Mouse (Mus musculus): ENCODE data around the gene H1f0. TPM values are rescaled to one million over a fixed set of nuclear protein-coding genes. Genes with fewer than 3 reads are reported as not detected.
A peak's percentile ranks its signal among the peaks of the same experiment; 100 is the strongest.
"Not testable (repeated sequence)": the region's sequence is repeated elsewhere in the genome, so short reads cannot be mapped to it uniquely, and the experiment has no call there.

H1f0 gene
- total RNA-seq, 2 experiments from 2014 or later, result 51.3 to 90.0 TPM

DNA sequence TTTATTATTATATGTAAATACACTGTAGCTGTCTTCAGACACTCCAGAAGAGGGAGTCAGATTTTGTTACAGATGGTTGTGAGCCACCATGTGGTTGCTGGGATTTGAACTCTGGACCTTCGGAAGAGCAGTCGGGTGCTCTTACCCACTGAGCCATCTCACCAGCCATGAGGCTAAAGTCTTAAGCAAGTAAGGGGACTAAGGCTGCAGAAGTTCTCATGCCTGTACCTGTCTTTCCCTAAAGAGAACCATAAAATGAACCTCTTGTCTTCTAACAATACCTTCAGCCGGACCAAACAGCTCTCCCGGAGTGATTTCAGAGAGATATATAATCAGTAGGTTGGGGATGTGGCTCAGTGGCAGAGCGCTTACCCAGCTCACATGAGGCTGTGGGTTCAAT is 3.7 kb downstream of the H1f0 start:
- ATAC-seq (ENCODE audit: poor library complexity, severe bottlenecking), result not testable (repeated sequence)

DNA sequence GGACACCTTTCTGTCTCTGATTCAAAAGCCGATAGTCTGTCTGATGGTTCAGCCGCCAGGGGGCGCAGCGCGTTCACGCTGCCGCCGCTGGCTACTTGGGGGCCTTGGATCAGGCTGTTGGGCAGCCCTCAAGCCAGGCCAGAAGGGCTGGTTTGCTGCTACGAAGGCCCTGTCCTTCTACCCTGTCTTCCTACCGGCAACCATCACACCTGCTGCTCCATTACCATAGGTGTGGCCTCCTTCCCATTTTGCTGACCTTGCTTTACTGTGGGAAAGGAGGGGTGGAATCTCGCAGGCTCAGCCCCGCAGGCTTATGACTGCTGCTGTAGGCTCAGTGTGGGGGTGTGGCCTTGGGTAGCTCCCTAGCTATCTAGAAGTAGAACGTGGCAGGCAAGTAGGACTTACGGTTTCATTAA is 9.7 kb downstream of the H1f0 start:
- ATAC-seq (ENCODE audit: poor library complexity, severe bottlenecking), result peak; percentile 58

DNA sequence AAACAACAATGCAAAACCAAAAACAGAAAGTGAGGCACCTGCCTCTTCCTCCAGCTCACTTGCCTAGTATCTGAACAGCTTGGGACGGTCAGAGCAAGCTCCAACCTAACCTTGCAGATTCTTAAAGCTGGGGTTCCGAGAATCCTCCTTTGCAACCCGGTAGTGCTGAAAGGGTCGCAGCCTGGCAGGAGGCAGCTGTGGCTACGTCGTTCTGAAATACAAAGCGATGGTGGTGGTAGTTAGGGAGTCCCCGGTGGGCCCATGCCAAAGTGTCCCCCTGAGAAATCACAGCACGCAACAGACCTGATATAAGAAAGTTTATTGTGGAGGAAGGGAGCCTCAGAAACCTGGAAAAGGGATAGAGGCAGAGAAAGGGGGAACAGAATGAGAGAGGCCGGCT is 10.1 kb downstream of the H1f0 start:
- no peak for ATAC-seq (ENCODE audit: poor library complexity, severe bottlenecking)

DNA sequence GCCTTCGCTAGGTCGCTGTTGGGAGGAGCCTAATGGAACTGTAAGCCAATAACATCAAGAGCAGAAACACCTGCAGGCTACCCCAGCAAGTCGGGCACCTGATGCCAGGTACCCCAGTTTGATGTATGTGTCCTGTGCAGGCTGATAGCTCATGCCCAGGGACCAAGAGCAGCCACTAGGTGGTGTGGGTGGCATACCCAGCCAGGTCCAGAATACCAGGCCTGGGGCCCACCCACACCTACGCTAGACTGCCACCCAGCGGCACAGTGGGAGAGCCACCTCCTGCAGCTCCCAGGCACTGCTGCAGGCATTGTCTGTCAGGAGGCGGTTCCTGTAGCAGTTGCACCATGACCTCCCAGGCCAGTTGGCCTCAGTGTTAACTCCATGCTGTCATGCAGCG is 10.6 kb downstream of the H1f0 start:
- ATAC-seq (ENCODE audit: poor library complexity, severe bottlenecking), result peak; percentile 97

DNA sequence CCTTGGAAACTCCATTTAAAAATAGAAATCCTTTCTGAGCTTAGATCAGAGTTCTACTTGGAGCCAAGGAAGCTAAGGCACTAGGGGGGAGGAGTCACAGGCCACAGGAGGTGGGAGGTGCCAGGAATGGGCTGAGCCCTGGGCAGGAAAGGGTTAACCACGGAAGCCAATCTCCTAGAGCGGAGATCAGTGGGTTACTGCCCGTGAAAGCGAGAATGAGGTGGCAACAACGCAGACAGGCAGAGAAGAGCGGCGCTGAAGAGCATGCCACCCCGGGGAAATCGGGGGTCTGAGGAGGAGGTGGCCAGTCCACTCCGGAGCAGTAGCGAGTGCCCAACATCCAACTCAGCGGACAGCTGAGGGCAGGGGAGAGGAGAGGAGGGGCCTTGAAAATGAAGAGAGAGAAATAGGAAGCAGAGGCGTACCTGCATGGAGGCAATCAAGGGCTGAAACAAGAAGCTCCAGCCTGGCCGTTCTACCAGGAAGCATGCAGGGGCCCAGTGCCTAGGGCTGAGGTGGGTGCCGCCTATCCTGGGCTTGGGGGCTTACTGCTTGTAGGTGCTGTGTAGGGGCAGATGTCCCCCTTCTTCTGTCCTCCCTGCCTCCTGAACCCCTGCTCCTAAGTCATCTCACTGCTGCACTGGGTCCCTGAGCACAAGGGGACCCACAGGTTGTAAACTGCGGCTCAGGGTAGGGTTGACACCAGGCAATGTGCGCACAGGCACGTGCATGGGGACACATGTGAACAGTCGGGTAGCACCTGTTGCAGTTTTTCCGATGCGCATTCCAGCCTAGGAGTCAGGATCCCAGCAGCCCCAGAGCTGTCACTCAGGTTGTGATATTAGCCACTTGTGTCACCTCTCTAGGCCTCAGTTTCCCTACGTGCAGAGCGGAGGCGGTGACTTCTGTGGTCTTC is 12.5 kb downstream of the H1f0 start:
- ATAC-seq (ENCODE audit: poor library complexity, severe bottlenecking), result no peak

DNA sequence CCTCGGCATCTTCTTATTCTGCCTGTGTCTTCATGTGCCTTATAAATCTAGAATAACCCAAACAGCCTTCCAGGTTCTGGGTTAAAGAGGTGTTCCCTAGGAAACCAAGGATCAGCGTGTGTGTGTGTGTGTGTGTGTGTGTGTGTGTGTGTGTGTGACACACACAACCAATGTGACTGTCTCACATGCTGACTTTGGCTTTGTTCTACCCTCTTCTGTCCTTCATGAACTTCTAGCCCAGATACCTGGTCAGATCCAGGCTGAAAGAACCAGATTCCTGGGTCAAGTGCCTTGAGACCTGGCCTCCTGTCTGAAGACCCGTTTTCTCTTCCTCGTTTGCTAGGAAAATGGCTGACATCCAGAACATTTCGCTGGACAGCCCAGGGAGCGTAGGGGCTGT is 13.3 kb downstream of the H1f0 start, which contains the start of gene Galr3:
Gene Galr3 (plus strand): TSS at position 301 of the 400 bp plus-strand sequence.
- ATAC-seq (ENCODE audit: poor library complexity, severe bottlenecking), result no peak

DNA sequence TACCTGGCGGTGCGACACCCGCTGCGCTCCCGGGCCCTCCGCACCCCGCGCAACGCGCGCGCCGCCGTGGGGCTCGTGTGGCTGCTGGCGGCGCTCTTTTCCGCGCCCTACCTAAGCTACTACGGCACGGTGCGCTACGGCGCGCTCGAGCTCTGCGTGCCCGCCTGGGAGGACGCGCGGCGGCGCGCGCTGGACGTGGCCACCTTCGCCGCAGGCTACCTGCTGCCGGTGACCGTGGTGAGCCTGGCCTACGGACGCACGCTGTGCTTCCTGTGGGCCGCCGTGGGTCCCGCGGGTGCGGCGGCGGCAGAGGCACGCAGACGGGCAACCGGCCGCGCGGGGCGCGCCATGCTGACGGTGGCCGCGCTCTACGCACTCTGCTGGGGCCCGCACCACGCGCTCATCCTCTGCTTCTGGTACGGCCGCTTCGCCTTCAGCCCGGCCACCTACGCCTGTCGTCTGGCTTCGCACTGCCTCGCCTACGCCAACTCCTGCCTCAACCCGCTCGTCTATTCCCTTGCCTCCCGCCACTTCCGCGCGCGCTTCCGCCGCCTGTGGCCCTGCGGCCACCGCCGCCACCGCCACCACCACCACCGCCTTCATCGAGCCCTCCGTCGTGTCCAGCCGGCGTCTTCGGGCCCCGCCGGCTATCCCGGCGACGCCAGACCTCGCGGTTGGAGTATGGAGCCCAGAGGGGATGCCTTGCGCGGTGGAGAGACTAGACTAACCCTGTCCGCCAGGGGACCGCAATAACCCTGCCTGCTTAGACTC is 14.7 kb downstream of the H1f0 start:
- ATAC-seq (ENCODE audit: poor library complexity, severe bottlenecking), result no peak

DNA sequence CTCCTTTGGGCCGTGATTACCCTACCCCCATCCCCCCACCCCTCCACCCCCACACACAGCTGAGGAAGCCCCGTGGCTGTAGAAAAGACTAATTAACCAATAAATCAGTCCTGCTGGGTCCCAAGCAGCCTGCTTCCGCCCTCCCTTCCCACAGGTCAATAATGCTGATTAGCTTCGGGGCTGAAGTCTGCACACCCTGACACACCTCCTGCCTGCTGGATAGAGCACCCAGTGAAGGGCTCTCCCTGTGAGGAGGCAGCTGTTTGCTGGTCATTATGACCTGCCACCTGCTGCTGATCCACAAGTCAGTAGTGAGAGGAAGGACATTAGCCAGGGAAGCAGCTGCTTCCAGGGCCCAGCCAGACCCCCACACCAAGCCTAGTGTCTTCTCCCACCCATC is 16.6 kb downstream of the H1f0 start:
- no peak for ATAC-seq (ENCODE audit: poor library complexity, severe bottlenecking)

DNA sequence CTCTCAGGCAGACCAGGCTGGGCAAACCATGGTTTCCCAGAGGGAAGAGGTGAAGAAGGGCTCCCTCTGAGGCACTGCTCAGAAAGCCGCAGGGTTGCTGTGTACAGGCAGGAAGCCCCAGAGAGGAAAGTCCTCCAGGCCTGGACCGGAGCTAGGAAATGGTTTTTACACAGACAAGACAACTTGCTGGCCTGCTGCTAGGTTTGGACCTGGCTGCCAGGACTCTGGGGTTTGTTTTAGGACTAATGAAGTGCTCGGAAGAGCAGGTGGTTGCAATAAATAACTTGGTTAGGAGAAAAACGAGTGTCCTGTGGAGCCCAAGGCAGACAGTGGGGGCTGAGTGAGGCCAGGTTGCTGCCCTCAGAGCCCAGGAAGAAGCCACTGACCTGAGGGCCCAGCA is 19.9 kb downstream of the H1f0 start:
- ATAC-seq (ENCODE audit: poor library complexity, severe bottlenecking), result no peak

DNA sequence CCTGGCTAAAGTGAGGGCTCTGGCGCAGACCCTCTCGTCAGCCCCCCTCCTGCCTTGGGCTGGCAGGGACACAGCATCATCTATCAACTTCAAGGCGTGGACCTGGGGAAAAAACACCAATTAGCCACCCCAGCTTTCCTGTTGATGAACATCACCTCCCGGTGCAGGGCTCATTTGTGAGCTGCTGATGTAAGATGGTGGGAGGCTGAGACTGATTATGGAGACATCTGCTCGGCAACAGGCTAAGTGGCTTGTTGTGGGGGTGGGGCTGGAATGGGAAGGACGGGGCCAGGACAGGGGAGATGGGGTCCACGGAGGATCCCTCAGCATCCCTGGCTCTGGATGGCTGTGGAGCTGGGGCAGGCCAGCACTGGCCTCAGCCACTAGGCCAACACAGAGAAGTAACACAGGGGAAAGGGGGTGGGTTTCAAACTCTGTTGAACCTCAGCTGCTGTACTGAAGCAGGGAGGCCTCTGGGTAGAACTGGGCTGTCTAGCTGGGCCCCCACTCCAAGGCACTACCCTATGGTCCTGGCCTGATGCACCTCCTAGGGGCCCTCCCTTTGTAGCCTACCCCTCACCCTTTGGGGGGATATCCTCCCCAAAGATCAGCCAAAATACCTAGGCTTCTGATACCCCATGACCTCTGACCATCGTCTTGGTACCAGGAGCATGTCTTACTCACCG is 22.1 kb downstream of the H1f0 start:
- ATAC-seq (ENCODE audit: poor library complexity, severe bottlenecking), result no peak

DNA sequence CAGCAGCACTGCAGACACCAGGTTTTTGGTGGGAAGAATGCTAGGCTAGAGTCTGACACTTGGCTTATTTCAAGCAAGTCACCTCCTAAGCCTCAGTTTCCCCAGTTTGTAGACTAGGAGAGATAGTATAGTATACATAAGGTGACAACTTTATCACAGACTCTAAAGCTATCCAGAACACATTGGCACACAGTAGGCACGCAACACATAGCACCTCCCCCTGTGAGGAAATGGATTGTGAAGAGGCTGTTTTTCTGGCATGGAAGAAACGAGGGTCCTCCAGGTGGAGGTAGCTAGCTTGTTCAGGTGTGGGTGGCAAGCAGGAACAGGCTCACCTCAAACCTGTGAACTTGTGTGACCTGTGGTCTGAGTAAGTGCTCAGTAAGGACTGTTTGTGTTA is 22.7 kb downstream of the H1f0 start:
- ATAC-seq (ENCODE audit: poor library complexity, severe bottlenecking), result no peak

DNA sequence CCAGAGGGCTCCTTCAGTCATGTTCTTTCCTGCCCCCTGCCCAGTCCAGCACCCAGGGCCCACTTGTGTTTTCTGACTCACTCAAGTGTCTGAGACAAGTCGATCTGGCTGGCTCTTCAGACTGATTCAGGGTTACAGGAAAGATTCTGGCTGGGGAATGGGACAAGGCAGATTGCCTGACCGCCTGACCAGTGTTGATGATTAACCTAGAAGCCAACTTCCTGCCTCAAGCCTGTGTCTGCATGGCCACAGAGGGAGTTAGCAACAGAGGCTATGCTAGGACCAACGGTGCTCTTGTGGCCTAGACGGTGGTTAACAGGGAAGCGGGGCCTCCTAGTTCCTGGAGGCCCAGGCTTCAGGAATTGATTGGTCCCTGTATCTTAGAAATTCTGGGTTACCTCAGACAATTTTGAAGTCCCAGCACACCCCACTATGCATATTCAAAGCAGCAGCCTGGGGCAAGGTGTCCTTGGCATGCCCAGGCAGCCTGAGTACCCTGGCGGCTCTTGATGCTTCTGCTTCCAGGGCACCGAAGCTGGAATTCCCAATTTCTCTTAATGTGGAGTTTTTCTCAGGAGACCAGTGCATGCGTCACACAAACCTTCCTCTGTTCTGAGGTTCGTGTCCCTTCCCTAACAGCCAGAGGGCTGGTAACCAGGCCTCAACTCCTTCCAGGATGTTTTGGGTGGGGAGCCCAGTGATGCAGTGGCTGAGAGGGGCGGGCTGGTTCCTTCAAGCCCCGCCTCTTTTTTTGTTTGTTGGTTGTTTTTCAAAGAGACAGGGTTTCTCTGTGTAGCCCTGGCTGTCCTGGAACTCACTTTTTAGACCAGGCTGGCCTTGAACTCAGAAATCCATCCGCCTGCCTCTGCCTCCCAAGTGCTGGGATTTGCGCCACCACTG is 23.5 kb downstream of the H1f0 start:
- no peak for ATAC-seq (ENCODE audit: poor library complexity, severe bottlenecking)

DNA sequence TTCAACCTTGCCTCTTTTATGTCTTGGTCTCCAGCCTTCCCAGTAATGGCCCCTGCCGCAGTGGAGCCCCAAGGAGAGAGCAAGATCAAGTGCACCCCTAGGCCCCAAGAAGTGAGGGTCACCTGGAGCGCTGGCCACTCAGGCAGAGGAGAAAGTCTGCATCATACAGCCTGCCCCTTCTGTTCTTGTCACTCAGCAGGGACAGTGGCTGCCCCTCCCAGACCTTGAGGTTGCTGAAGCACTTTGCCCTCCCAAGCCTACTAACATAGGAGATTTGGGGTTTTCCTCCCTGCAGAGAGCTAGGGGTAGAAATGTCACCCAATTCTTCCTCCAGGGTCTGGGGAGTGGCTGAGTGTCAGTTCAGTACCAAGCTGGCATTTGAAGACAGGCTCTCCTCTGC is 24.1 kb downstream of the H1f0 start:
- no peak for ATAC-seq (ENCODE audit: poor library complexity, severe bottlenecking)

DNA sequence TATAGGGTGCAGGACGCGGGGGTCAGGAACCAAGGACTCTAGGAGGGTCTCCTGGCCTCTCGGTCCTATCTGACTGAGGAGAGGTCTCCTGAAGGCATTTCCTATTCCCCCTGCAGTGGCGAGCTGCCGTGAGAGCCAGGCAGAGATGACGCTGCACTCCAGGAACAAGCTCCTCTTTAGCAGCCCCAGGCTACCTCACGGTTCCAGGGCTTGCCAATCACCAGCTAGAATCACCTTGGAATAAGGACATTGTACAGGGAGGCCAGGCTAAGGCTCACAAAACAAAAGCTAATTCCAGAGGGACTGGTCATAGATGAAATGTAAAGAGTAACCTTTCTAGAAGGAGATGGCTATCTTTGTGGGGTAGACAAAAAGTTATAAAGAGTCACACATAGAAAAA is 28.4 kb downstream of the H1f0 start:
- ATAC-seq (ENCODE audit: poor library complexity, severe bottlenecking), result no peak

DNA sequence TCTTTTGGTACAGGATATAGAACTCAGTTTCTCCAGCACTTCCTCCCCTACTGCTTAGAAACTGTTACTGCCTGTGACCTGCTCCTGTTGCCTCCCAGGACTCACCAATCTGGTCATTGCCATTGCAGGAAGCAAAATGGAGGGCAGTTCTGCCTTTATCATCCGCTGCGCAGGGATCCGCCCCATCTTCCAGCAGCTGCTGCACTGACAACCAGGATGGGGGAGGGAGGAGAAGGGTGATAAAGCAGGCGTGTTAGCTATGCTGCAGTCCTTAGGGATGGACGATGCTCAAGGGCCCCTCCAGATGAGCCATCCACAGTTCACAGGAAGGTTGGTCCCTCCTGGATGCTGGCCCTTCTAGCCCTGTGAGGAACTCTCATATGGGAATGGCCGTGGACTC is 29.6 kb downstream of the H1f0 start:
- ATAC-seq (ENCODE audit: poor library complexity, severe bottlenecking), result no peak

DNA sequence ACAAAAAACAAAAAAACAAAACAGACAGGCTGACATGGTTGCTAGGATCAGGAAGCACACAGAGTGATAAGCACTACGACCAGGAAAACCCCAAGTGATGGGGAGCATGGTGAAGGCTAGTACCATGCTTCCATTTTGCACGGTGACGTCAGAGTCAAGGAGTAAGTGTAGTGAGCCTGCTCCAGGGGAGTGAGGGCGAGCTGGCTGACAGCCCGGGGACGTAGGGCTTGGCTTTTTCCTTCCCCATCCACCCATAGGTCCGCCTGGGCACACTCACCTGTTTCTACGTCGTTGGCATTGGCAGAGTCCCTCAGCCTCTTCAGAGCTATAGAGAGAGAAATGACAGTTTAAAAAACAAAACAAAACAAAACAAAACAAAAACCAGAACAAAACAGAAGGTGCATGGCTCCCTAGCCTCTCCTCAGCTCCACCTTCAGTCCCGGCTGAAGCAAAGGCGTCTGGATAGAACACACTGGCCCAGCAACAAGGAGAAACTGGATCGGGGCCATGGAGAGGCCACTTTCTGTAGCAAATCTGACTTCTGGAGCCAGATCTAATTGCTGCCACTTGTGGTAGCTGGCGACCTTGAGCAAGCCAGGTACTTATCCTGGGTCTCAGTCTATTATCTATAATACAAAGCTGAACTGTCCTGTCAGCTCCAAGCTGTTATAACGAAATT is 32.8 kb downstream of the H1f0 start:
- ATAC-seq (ENCODE audit: poor library complexity, severe bottlenecking), result no peak

DNA sequence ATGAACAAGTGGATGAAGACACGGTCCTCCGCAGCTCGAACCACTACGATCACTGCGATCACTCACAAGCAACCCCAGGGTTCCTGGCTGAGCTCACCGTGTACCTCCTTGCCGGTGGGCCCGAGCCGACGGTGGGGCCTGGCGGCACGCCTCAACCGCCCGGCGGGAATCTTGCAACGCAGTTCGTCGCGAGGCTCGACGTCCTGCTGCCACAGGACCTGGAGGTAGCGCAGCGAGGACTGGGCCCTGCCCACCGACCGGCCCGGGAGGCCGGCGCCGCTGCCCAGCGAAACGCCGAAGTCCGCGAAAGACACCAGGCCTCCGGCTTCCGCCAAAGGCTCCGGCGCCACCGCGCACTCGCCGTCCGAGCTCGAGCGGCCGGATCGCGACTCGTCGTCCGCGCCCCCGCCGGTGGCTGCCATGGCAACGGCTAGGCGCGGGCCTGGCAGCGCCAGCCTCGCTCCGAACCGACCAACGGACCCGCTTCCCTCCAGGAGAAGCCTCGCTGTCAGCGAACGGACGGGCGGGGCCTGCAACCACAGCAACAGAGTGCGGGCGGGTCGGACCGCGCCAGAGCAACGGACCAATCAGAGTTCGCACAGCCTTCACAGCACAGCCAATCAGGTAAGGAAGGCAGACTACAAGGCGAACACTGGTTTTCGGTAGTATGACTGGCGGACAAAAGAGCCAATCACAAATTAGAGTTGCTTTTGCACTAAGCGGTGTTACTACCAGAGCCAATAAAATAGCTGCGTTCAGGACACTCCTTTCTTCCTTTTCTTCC is 34.3 kb downstream of the H1f0 start, which contains the start of gene Ankrd54:
Gene Ankrd54 (minus strand): TSS at position 518 of the 784 bp plus-strand sequence.
- ATAC-seq (ENCODE audit: poor library complexity, severe bottlenecking), result peak; percentile 99

DNA sequence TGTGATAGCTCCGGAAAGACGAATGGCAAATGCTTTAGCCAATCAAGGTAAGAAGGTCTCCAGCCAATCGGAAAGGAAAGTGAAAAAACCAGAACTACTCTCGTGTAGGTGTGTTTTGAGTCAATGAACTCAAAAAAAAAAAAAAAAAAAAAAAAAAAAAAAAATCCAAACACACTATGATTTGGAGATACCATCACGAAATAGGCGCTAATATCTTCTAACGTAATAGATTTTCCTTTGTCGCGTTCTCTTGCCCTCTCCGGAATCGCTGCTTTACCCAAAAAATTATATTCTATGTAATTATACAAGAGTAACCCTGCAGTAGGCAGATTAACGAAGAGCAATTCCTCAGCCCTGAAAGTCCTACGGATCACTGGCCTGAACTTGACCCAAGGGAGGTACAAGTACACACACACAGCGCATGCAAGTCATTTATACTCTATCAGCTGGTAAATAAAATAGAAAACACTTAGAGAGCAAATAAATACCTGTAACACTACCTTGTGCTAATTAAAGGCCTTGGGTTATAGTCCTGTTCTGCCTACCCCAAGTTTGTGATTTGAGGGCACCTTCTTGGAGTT is 35.0 kb downstream of the H1f0 start:
- ATAC-seq (ENCODE audit: poor library complexity, severe bottlenecking), result no peak

All from megakaryocyte, adult 5-6 weeks (primary cell).